Mouse (Mus musculus) kidney, postnatal 25 days (tissue): ENCODE measurements around the gene Apbb1.
A peak's percentile ranks its signal among the peaks of the same experiment; 100 is the strongest.

Experiments
- DNase-seq, 2 experiments: peaks; one replicate each; pipeline ENCODE4 v3.0.0; 2021; ENCODE audit warnings: mixed read lengths in 2 of 2

The Apbb1 gene

GRCm38 (mm10) chr7:105569512-105570496 is 11.6 kb downstream of the Apbb1 start:
- no peak for DNase-seq

GRCm38 (mm10) chr7:105568988-105569471 is 12.4 kb downstream of the Apbb1 start:
- peak; percentile 19 to 63 for DNase-seq

- no peak for DNase-seq
These were observed 12.9 kb downstream of the Apbb1 start for GRCm38 (mm10) chr7:105568583-105568982.

- no peak for DNase-seq
These were observed 16.2 kb downstream of the Apbb1 start for GRCm38 (mm10) chr7:105565071-105565836.

GRCm38 (mm10) chr7:105563367-105563766 is 18.1 kb downstream of the Apbb1 start:
- no peak for DNase-seq

- no peak for DNase-seq
These were observed 19.1 kb downstream of the Apbb1 start for GRCm38 (mm10) chr7:105562317-105562716.

GRCm38 (mm10) chr7:105559016-105559415 is 22.4 kb downstream of the Apbb1 start:
- DNase-seq: no peak

GRCm38 (mm10) chr7:105557671-105558070 is 23.8 kb downstream of the Apbb1 start:
- DNase-seq: no peak

GRCm38 (mm10) chr7:105556406-105556805 is 25.0 kb downstream of the Apbb1 start:
- DNase-seq: no peak

GRCm38 (mm10) chr7:105555571-105555970 is 25.9 kb downstream of the Apbb1 start:
- no peak for DNase-seq

- DNase-seq: peak; percentile 94 to 97
These were observed 27.1 kb downstream of the Apbb1 start, which contains the start of gene Smpd1 for GRCm38 (mm10) chr7:105554212-105554942. TSS of gene Smpd1 (plus strand) at chr7:105554360.

- no peak for DNase-seq
These were observed 27.8 kb downstream of the Apbb1 start for GRCm38 (mm10) chr7:105553456-105554211.

- no peak for DNase-seq
These were observed 32.4 kb downstream of the Apbb1 start for GRCm38 (mm10) chr7:105549035-105549434.

- DNase-seq: no peak
These were observed 33.5 kb downstream of the Apbb1 start for GRCm38 (mm10) chr7:105547970-105548369.

- no peak for DNase-seq
These were observed 35.5 kb downstream of the Apbb1 start for GRCm38 (mm10) chr7:105545986-105546385.

GRCm38 (mm10) chr7:105534162-105534561 is 47.3 kb downstream of the Apbb1 start:
- DNase-seq: no peak

GRCm38 (mm10) chr7:105528094-105528493 is 53.4 kb downstream of the Apbb1 start:
- peak; percentile 37 to 52 for DNase-seq

- DNase-seq: peak; percentile 54 to 61
These were observed 54.0 kb downstream of the Apbb1 start for GRCm38 (mm10) chr7:105527306-105527937.

- no peak for DNase-seq
These were observed 57.2 kb downstream of the Apbb1 start for GRCm38 (mm10) chr7:105524222-105524621.

- peak; percentile 75 to 76 for DNase-seq
These were observed 61.3 kb downstream of the Apbb1 start for GRCm38 (mm10) chr7:105520201-105520600.

GRCm38 (mm10) chr7:105519771-105520170 is 61.7 kb downstream of the Apbb1 start:
- DNase-seq: no peak
